Comparison of ENCODE assay signal across 26 mouse cellular contexts in genomic region chr12:85618430-85618829, GRCm38 (mm10). TPM values are rescaled to one million over a fixed set of nuclear protein-coding genes. Genes with fewer than 3 reads are reported as not detected.
DNase-seq lines count a peak whose midpoint lies in the region; TF ChIP-seq lines count a peak whose summit lies in the region.
"Had no signal": no experiment of that assay in that cellular context is flagged by ENCODE, and none has a peak within 500 bp of the region (broad histone marks: within the 10 kb centered on the region; RNA-seq: fewer than 3 reads in every experiment).

No protein-coding gene starts in this region.

- H3K79me3 ChIP-seq in C2C12 (ENCODE audit: low read depth) = peaks cover 86% of the 10 kb centered on the region

- no peak for DNase-seq in left cerebral cortex, adult 2 months (ENCODE audit: extremely low spot score in 1 of 2, low spot score in 2 of 2)
- DNase-seq in left cerebral cortex, adult 18-20 months (ENCODE audit: low spot score in 2 of 2) = no peak
- peak; percentile 22 for DNase-seq in 3T3-L1 (ENCODE audit: low read depth, low spot score)
- DNase-seq in brain, adult 2 months (ENCODE audit: low read depth, low spot score) = peak; percentile 16
- DNase-seq in gastrocnemius, postnatal 36 days = no peak
- DNase-seq: adrenal gland, adult 2 months; cerebellum, adult 9-10 months; cerebellum, postnatal 36 days; embryo, embryonic 11 days; gastrocnemius, postnatal 25 days; heart, adult 18-20 months; heart, postnatal 4 days; kidney, postnatal 14 days; left cerebral cortex, postnatal 4 days; liver, postnatal 0 days; lung, postnatal 36 days; retina, postnatal 1 day; right cerebral cortex, postnatal 14 days; thymus, postnatal 4 days had no signal

- intact Hi-C loops in left cerebral cortex, adult 2 months (cut with DNase I) = no loop called here
- intact Hi-C loops in gastrocnemius, postnatal 36 days (cut with DNase I) = no loop called here

- H3K27me3 ChIP-seq in C2C12 (ENCODE audit: control insufficient read depth, insufficient read depth, insufficient read length) = no peaks in the 10 kb centered on the region
- H3K27me3 ChIP-seq: embryonic facial prominence, embryonic 12.5 days; forebrain, embryonic 15.5 days; liver, embryonic 12.5 days; midbrain, embryonic 12.5 days; neural tube, embryonic 12.5 days had no signal

- peak overlapping the region; percentile 74; the same call in 1 of the 2 replicates for H3K27ac ChIP-seq in left cerebral cortex, adult 2 months
- H3K27ac ChIP-seq: embryonic facial prominence, embryonic 12.5 days; forebrain, embryonic 15.5 days; liver, embryonic 12.5 days; midbrain, embryonic 12.5 days had no signal

- TF ChIP-seq CTCF in left cerebral cortex, adult 2 months (IDR thresholded peaks at IDR 0.05) = no peak
- no peak for TF ChIP-seq CTCF in C2C12 (IDR thresholded peaks at IDR 0.05; ENCODE audit: control insufficient read depth, insufficient read depth, insufficient read length)

- H3ac ChIP-seq in C2C12 (ENCODE audit: control insufficient read depth, insufficient read length, low read depth) = no peak overlapping the region

- H3K79me2 ChIP-seq in C2C12 (ENCODE audit: control insufficient read depth, insufficient read depth) = peaks cover 100% of the 10 kb centered on the region

- no peak overlapping the region for H3K4me3 ChIP-seq in left cerebral cortex, adult 2 months
- H3K4me3 ChIP-seq in C2C12 (ENCODE audit: insufficient read depth, poor library complexity, severe bottlenecking) = no peak overlapping the region
- H3K4me3 ChIP-seq: embryonic facial prominence, embryonic 12.5 days; forebrain, embryonic 15.5 days; liver, embryonic 12.5 days; midbrain, embryonic 12.5 days; neural tube, embryonic 12.5 days had no signal

- H3K36me3 ChIP-seq in C2C12 (ENCODE audit: control insufficient read depth, insufficient read depth) = peaks cover 98% of the 10 kb centered on the region
- H3K36me3 ChIP-seq: embryonic facial prominence, embryonic 12.5 days; forebrain, embryonic 15.5 days; liver, embryonic 12.5 days; midbrain, embryonic 12.5 days had no signal

TF ChIP-seq in C2C12, 6 proteins besides CTCF, POLR2A, EP300 and RAD21:
- TF ChIP-seq USF1 (IDR thresholded peaks at IDR 0.05; ENCODE audit: low read depth) (no peak), FOSL1 (IDR thresholded peaks at IDR 0.05; ENCODE audit: insufficient read depth, low read length, poor library complexity, severe bottlenecking) (no peak), CEBPB (IDR thresholded peaks at IDR 0.05; ENCODE audit: low read depth) (no peak), MYOG (IDR thresholded peaks at IDR 0.05; ENCODE audit: control insufficient read depth, extremely low read depth, insufficient read length) (no peak), MYOD1 (IDR thresholded peaks at IDR 0.05; ENCODE audit: control insufficient read depth, insufficient read length, low read depth) (peak; percentile 40), MAX (IDR thresholded peaks at IDR 0.05) (no peak)

RNA-seq across cellular contexts. Expression of gene Jdp2, which starts 19.6 kb away (rescaled TPM):
- 10 to 100 TPM; 81.5 to 95.1 TPM for total RNA-seq in left cerebral cortex, adult 2 months (2021)
- 10 to 100 TPM; 74.8 to 77.6 TPM for total RNA-seq in left cerebral cortex, adult 18-20 months (2021)
- polyA plus RNA-seq in C2C12 (2012; fragmentation: generic; extraction: Trizol) = 86.8 TPM
- total RNA-seq in gastrocnemius, postnatal 36 days (2021) = 1 to 10 TPM; 4.6 to 4.9 TPM
- polyA plus RNA-seq: activated CD4-positive, CD25-positive, alpha-beta regulatory T cell, adult 4 months had no signal

Comparison
In these comparisons a context has a peak if more than half of its experiments do, and no peak if none do; other contexts are left out.
1. DNase-seq: peak in 3T3-L1 (single experiment) and brain, adult 2 months (single experiment); none in left cerebral cortex, adult 2 months (0 of 2), left cerebral cortex, adult 18-20 months (0 of 2) and gastrocnemius, postnatal 36 days (0 of 2).
2. RNA of gene Jdp2, which starts 19.6 kb away (total RNA-seq): 81.5 to 95.1 TPM in left cerebral cortex, adult 2 months and 74.8 to 77.6 TPM in left cerebral cortex, adult 18-20 months; 4.6 to 4.9 TPM in gastrocnemius, postnatal 36 days; every median in the first group is over 10 times any median in the second.